Mouse (Mus musculus) G1E-ER4 (cell line): ENCODE results near the gene Ccdc157. TPM values are rescaled to one million over a fixed set of nuclear protein-coding genes. Genes with fewer than 3 reads are reported as not detected.

Experiments
- GATA1 ChIP-seq: IDR thresholded peaks from one replicate; pipeline ENCODE4 v1.8.0; 2012; ENCODE audit warnings: low read length, inconsistent platforms
- polyA plus RNA-seq: library from polyadenylated mRNA; stranded (reverse); fragments of >175 nt; gene quantifications from 2 replicates; pipeline ENCODE4 v1.2.3, GENCODE M21; 2012

Gene Ccdc157
- polyA plus RNA-seq, result 1.1 and 1.4 TPM in 2 replicates

- no peak for TF ChIP-seq GATA1
These were observed at the start of gene Ccdc157, which contains the start of gene Sf3a1 for GRCm38 (mm10) chr11:4159808-4160708. Gene Ccdc157 (minus strand): TSS chr11:4160293. Gene Sf3a1 (plus strand): TSS chr11:4160350.

GRCm38 (mm10) chr11:4209556-4209955, 49.5 kb upstream of the Ccdc157 start:
- TF ChIP-seq GATA1, result no peak

GRCm38 (mm10) chr11:4207655-4208054, 47.6 kb upstream of the Ccdc157 start:
- TF ChIP-seq GATA1, result no peak

- no peak for TF ChIP-seq GATA1
These were observed 46.5 kb upstream of the Ccdc157 start for GRCm38 (mm10) chr11:4206563-4206962.

- TF ChIP-seq GATA1, result no peak
These were observed 45.9 kb upstream of the Ccdc157 start for GRCm38 (mm10) chr11:4205951-4206350.

- TF ChIP-seq GATA1, result no peak
These were observed 45.1 kb upstream of the Ccdc157 start for GRCm38 (mm10) chr11:4205097-4205655.

- no peak for TF ChIP-seq GATA1
These were observed 43.6 kb upstream of the Ccdc157 start for GRCm38 (mm10) chr11:4203705-4204074.

GRCm38 (mm10) chr11:4202995-4203704, 43.1 kb upstream of the Ccdc157 start:
- no peak for TF ChIP-seq GATA1

- no peak for TF ChIP-seq GATA1
These were observed 42.0 kb upstream of the Ccdc157 start for GRCm38 (mm10) chr11:4201981-4202700.

- TF ChIP-seq GATA1, result no peak
These were observed 37.6 kb upstream of the Ccdc157 start for GRCm38 (mm10) chr11:4197691-4198090.

GRCm38 (mm10) chr11:4196636-4197035, 36.5 kb upstream of the Ccdc157 start:
- no peak for TF ChIP-seq GATA1

GRCm38 (mm10) chr11:4195597-4196031, 35.5 kb upstream of the Ccdc157 start:
- no peak for TF ChIP-seq GATA1

GRCm38 (mm10) chr11:4193420-4193819, 33.3 kb upstream of the Ccdc157 start:
- TF ChIP-seq GATA1, result no peak

- no peak for TF ChIP-seq GATA1
These were observed 32.7 kb upstream of the Ccdc157 start for GRCm38 (mm10) chr11:4192757-4193156.

- no peak for TF ChIP-seq GATA1
These were observed 30.6 kb upstream of the Ccdc157 start for GRCm38 (mm10) chr11:4190677-4191076.

GRCm38 (mm10) chr11:4189182-4189581, 29.1 kb upstream of the Ccdc157 start:
- no peak for TF ChIP-seq GATA1

- TF ChIP-seq GATA1, result no peak
These were observed 27.2 kb upstream of the Ccdc157 start for GRCm38 (mm10) chr11:4187318-4187700.
